Mouse (Mus musculus) kidney, adult 9 months (tissue): ENCODE data around the gene Macrod1.

Experiments
- DNase-seq: peaks from one replicate; pipeline ENCODE4 v3.0.0; 2022

Gene Macrod1

DNA sequence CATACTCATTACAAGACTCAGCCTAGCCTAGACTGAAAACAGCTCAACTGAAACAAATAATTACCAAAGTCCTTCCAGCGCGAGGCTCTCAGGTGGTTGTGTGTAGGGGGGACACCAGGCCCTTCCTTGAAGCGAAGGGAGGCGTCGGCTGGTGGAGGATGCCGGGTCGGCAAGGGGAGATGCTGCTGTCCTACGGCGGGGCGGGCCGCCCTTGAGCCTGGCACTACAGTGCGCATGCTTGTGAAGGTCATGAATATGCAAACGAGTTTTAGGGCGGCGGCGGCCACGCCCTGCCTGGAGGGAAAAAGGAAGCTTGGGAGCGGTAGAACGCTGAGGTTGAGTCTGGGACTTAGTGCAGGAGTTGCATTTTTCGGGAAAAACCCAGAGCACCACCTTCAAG is 87.2 kb downstream of the Macrod1 start:
- peak; percentile 78 for DNase-seq

DNA sequence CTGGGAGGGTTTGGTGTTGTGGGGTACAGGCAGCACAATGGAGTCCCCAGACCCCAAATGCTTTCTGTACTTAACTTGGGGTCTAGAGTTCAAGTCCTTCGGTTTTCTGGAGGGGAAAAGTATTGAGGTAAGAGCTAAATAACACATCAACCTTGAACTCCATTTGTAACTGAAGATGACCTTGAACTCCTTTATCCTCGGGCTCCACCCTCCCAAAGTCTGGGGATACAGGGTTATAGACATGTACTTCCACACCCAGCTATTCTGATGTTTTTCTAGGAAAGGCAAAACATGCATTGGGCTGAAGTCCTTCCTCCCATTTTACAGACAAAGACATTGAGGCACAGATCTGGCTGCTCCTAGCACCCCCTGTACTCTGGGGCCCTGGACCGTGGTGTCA is 87.8 kb downstream of the Macrod1 start:
- DNase-seq: no peak

DNA sequence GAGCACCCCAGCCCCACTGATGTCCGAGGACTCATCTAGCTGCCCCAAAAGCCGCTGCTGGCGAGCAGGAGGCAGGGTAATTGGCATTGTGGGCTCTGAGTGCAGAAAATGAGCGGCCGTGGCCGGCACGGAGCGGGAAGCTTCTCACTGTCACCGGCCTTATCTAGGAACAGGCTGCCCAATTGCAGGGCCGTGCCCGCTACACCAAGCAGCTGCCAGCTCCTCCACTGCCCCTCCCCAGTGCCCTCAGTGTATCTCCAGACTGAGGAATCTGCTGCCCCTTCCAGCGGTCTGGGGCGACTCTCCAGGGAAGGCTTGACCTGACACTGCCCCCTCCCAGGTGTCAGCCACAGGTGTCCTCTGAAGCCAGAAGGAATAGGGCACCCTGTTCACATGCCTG is 89.8 kb downstream of the Macrod1 start:
- no peak for DNase-seq

DNA sequence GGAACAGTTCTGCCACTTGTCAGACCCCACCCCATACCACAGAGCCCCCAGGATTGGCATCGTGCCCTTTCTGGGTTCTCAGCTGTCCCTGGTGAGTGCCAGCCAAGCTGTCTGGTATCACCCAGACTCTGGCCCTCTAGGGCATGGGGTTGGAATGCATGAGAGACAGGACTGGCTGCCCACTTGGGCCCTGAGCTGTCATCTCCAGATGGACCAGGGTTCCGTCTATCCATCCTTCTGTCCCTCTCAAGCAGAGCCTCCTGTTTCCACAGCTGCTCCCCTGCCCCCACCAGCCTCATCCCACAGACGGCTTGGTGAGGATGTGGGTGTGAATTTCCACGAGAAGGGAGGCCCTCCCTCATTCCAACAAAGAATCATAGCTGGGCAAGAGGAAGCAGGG is 91.5 kb downstream of the Macrod1 start:
- DNase-seq: no peak

DNA sequence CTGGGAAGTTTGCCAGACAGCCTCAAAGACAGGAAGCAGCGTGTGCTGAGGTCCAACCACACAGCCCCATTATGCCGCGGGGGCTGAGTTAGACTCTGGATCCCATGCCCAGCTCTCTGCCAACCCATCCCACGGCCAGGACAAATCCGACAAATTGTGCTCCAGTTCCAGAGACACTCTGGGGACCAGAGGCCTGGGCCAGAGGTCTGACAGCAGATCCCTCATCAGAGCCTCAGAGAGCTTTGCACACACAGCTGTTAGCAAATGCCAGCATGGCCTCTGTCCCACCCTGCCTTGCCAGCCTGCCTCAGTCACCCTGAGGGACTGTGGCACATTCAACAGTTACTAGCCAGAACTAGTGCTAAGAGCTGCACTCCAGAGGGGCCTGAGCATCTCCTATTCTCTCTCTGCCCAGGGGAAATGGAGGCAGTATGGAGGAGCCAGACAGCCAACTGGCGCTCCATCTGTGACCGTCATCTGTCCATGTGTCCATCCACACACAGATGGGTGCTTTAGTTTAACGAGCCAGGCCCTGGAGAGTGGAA is 92.0 kb downstream of the Macrod1 start:
- DNase-seq: no peak

DNA sequence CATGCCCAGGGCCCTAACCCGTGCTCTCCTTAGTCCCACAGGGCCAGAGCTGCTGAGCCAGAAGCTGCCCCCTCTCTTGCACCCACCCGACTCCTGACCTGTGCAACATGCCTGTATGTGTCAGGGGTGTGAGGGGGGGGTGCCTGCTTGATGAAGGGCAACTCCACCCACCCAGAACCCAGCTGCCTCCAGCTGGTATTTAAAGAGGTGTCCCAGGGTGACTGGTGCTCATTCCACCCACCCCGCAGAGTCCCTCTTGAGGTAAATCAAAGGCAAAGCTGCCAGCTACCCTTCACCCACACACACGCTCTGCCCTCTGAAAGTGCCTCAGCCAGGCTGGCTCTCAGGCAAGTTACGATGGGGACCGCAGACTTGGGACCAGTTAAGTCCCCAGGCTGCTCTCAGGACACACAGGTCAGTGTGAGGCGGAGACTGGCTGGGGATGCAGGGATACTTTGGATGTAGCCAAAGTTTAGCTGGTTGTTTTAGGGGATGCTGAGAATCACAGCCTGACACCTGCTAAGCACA is 92.6 kb downstream of the Macrod1 start:
- DNase-seq: no peak

DNA sequence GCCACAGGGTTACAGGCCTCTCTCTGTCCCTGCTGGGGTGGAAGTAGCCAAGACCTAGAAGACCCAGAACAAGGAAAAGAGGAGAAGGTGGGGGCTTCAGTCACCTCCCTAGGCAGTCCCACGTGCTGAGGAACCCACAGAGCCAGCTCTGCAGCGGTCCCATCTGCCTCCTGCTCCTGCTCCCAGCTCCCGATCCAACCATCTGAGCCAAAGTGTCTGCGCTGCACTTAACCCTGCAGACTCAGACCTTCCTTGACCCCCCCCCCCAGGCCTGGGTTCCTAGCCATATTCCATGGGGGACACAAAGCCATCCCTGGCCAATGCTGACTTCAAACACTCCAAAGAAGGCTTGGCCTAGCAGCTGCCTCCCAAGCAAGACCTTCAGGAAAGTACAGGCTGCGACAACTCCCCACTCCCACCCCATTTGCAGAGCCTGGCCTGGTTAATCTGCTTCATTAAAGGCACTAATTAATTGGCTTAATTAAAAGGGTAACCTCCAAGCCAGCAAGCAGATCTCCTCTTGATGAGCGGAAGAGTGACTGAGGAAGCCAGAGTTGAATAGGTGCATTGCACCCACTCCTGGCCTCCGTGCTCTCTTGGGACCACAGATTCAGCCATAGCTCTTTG is 94.8 kb downstream of the Macrod1 start:
- no peak for DNase-seq

DNA sequence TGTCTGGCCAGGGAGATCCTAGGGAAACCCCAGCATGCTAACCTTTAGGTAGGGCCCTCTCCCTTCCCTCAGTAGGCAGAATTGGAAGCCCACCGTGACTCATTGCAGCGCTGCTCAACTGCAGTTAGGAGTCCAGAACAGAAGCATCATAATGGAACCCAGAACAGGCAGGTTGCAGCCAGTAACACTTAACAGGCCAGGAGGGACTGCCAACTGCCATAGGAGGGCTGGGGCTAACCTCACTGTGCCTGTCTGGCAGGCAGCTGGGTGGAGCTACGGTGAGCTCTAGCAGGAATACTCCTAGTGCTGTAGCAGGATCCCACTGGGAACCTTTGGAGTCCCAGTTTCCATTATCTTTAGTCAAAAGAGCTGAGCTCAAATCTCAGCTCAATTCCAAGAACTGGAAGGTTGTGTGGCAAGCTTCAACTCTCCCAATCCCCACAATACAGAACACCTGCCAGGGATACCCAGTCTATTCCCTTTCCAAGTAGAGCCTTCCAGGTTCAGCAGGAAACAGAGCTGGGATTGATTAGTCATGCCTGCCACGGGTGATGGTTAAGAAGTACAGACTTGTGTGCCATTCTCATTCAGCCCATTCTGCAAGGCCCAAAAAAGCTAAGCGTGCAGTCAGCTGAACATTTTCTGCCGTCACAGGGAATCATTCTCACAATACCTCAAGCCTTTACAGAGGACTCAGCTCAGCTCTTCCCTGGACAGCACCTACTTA is 95.5 kb downstream of the Macrod1 start:
- DNase-seq: no peak

DNA sequence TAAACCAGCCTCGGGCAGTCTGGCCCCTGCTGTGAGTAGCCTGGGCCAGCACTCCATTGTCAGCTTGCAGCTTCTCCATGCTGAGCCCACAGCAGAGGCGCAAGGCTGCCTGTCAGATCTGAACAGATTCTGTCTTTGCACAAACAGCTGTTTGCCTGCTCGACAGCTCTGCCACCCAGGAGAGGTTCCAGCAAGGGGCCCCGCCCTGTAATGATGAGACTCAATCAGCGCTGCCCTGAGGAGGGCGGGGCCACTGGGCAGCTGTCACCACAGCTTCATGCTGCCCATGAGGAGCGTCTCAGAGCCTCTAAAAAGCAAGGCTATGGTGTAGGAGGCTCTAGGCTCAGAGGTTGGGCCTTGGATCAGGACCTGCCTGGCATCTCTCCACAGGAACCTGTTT is 96.6 kb downstream of the Macrod1 start:
- no peak for DNase-seq

DNA sequence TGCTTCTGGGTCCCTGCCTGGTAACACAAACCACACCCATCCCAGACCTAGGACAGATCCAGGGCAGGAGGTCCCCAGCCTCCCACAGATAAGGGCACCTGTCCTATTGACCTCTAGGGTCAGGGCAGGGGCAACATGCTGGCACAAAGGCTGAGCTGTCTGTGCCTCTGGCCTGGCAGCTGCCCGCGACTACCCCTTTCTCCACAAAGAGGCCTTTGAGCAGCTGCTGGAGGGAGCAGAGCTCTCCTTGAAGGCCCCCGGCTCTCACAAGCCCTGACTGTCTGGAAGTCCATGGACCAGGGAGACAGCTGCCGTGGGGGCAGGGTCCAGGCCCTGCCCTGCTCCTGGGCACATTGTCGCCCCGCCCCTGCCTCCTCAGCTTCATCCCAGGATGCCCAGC is 98.6 kb downstream of the Macrod1 start:
- DNase-seq: peak; percentile 50

DNA sequence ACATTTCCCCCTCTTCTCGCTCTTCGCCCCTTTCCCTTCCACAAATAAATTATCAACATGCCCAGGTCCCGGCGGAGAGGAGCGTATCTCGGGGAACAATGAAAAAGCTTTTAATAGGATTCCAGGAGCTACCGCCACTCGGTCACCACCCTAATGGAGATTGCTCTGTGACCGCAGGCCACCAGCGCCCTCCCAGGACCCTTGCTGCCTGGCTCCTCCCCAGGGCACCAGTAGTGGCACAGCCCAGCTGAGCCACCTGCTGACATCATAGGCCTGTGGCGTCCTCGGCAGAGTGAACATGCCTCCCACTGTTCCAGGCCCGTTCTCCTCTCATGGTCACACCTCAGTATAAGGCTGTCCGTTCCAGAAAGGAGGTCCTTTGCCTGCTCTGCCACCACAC is 101.1 kb downstream of the Macrod1 start:
- no peak for DNase-seq

DNA sequence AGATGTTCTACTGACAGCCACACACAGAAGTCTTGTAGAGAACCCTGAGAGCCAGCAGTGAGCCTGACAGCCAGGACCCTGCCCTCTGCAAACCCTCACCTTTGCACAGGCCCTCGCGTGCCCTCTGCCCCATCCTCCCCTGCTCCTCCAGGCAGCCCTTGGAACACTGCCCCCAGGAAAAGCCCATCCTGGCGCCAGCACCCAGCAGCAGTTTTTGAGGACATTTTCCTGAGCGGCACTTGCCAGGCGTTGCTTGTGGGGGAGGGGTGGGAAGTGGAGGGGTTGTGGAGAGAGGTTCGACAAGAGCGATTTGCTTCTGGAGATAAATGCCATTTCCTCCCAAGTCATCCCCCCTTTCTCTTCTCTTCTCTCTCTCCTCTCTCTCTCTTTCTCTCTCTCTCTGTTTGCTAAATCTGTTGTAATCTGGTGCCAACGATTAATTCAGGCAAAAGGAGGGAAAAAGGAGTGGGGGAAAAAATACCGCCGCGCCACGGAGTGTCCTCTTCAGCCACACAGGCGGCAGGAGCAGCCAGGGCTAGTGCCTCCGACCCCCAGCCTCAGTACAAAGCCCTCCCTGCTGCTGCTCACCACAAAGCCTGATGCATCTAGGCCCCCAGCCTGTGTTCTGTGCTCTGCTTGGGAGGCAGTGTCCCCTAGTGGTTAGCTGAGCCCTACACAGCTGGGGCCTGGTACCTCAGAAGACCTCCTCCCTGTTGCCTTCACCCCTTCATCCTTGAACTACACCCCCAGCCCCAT is 103.7 kb downstream of the Macrod1 start:
- peak; percentile 88 for DNase-seq

DNA sequence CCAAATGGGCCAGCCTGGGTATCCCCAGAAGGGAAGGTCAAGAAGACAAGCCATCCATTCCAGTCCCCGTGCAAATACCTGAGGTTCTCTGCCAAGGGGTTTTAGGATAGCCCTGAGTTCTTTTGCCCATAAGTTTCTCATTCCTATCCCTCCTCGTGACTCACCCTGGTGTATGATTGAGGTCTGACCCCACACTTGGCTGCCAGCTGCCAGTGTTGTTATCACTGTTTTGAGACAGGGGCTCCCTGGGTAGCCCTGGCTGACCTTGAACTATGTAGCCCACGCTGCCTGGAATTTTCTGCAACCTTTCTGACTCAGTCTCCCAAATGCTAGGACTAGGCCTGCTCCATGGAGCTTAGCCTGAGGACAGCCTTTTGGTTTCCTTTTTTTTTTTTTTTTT is 104.5 kb downstream of the Macrod1 start:
- no peak for DNase-seq

DNA sequence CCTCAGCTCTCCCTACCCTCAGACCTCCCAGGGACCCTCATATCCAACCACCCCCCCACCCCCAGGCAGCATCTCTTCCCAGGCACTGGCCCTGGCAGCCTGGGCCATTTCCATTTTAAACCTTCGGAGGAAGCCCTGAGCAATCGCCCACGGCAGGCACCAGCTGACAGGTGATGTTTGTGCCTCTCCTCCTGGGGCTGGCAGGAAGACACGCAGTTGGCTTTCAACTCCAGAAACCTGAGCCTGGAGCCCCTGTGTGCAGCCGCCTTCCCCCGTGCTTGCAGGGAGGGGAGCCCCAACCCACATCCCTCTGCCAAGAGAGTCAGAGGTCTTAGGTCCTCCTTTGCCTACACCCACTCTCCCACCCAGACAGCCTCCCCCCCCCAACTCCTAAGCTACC is 107.6 kb downstream of the Macrod1 start:
- DNase-seq: no peak

DNA sequence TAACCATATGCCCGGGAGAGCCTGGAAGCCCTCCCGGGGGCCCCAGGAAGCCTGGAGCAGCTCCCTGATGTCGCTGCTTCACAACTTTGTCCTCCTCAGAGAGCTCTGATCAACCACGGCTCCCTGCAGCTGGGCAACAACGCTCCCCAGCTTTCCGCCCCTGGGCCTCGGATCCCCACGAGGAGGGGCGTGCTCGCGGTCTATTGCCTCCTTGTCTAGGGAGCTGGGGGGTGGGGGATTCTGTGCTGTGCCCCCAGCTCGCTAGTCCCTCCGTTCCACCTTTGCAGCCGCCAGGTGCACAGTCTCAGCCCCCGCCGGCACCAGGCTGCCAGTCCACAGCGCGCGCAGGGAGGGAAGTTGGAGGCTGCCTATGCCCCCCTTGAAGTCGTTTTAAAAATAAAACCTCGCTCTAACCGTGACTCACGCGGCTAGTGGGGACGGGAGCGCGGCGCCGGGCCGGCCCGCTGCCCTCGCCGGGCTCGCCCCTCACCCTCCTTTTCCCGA is 108.3 kb downstream of the Macrod1 start:
- DNase-seq: no peak

DNA sequence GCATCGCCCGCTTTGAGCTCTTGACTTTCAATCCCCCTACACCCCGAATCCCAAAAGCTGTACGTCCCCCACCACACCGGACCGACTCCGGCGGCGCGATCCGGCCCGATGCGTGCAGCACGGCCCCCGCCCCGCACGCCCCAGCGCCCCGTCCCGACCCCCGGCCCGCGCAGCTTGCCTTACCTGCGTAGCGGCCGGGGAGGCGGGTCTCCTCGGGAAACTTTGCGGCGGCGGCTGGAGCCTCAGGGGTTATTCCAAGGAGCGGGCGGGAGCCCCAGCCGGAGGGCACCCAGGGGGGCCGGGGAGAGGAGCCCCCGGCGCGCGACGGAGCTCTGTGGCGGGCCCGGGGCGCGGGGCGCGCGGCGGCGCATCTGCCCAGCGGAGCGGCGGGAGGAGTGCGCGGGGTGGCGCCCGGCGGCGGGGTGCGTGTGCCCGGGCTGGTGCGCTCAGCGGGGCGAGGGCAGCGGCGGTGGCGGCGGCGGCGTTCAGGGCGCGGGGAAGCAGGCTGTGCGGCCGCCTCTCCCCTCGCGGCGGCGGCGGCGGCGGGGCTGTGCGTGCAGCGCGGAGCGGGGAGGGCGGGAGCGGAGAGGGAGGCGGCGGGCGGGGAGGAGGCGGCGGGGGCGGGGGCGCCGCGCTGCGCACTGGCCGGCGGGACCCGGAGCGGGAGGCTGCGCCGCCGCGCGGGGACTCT is 109.0 kb downstream of the Macrod1 start:
- no peak for DNase-seq

DNA sequence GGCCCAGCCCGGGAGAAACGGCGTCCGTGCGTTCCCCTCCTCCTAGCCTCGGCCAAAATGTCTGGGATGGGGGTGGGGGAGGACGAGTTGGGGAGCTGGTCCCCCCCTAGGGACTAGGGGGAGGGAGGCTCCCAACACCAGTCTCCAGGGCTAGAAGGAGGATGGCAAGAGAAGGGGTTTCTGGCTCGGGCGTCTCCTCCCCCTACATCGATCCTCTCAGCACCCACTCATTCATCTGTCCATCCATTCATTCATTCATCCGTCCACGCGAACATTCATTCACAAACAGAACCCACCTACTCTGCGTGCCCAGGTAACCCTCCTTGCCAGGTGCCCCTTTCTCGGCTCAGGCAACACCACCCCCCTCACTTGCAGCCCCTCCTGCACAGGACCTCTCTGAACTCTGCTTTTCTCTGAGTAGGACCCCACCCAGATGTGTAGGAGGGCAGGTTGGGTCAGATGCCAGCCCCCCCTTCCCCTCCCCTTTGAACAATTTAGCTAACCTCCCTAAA is 109.6 kb downstream of the Macrod1 start:
- no peak for DNase-seq

DNA sequence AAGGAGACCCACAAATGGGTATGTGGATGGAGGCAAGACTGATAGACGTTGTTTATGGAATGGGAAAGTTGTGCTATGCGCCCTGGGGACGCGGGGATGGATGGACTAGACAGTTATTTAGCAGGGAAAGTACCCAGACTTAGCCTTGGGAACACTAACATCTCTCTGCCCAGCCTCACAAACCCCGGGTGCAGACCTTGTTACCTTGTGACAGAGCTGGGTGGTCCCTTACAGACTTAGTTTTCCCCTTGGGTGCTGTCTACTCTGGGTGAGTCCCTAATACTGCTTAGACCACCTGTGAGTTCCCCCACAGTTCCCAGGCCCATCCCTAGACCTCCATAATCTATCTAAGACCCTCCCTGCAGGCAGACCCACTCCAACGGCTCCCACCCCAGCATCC is 110.2 kb downstream of the Macrod1 start:
- no peak for DNase-seq

DNA sequence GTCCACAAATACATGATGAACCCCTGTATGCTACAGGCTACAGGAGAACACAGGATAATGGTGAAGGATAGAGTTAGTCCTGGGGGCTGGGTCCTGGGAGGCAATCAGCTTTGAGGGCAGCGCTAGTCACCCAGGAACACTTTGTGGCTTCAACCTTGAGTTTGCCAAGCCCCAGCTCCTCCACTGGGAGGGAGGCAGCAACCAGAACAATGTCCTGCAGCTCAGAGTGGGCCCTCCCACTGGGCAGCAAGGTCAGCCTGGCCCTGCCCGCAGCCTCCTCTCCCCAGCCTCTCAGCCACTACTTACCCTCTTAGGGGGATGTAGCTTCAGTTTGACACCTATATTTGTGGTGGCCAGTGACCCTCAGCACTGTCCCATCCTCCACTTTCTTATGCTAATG is 111.8 kb downstream of the Macrod1 start:
- no peak for DNase-seq

DNA sequence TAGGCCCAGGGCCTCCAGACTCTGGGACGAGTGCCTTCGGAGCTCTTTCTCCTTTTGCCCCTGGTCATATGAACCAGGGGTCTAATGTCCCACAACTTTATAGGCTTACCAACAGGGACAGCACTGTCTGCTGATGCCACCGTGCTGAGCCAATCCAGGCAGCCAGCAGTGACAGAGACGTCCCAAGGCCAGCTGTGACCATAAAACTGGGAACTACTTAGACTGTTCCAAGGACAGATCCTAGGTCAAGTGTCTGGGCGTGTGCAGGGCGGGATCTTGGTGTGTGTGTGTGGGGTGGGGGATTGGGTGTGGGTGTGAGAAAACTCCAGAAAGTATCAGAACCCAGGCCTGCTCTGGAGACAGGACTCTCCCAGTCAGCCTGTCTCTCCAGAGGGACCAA is 114.3 kb downstream of the Macrod1 start:
- DNase-seq: no peak

DNA sequence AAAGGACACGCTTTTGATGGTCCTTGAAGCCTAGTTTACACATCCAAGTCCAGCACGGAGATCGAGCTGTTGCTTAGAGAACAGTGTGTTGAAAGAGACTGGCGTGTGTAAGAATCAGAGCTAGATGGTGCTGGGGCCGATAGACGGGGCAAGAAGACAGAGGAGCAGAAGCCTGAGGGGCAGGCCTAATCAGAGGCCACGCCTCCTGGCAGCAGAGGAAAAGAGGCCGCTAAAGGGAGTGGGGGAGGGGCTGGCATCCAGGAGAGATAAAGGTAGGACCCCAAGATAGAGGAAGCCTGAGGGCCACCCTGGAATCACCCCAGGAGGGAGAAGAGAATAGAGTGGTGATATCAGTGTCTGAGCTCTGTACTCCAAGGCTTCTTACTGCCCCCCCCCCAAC is 114.8 kb downstream of the Macrod1 start:
- no peak for DNase-seq

DNA sequence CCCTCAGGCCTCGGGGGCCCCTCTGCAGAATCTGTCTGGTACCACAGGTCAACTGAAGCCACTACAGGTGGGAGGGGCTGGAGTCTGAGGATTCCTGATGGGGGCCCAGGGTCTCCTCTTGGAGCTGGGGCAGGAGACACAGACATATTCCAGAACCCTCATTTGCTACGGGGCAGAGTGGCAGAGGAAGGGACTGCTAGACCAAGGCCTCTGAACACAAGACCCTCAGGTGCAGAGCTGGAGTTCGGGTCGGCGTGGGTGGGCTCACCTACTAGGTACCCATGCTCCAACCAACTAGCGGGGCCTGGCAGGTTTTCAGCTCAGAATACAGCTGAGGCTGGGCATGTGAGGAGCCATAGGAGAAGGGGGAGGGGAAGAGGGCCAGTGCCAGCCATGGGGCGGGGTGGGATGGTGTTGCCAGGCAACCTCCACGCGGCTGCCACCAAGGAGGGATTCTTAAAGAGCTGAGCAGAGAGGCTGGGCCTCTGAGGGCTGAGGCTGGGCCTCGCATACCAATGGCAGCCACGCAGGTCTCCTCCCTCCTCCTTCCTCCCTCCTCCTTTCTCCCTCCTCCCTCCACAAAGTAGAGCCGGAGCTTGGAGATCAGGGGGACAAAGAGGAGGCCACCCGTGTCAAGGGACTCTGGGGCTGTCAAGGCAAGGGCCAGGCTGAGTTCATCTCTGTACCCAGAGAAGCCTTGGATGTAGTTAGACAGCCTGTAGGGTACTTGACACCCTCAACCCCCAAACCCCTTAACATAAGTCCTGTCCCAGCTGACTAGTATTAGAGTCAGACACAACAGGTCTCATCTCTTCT is 115.6 kb downstream of the Macrod1 start:
- DNase-seq: no peak
